Mouse (Mus musculus) megakaryocyte, embryonic 14.5 days (primary cell): ENCODE results near the gene Tmem131l. TPM values are rescaled to one million over a fixed set of nuclear protein-coding genes. Genes with fewer than 3 reads are reported as not detected.
A peak's percentile ranks its signal among the peaks of the same experiment; 100 is the strongest.
"Not testable (repeated sequence)": the region's sequence is repeated elsewhere in the genome, so short reads cannot be mapped to it uniquely, and the experiment has no call there.

Experiments used
- H3K27me3 ChIP-seq: replicated peaks from 2 replicates; pipeline ENCODE3; 2012; ENCODE audit warnings: inconsistent platforms
- H3K36me3 ChIP-seq: replicated peaks from 2 replicates; pipeline ENCODE3; 2012; ENCODE audit warnings: low read length, inconsistent platforms, mixed read lengths
- H3K4me1 ChIP-seq: 2 replicates; pipeline ENCODE4 v1.6.1; 2012; ENCODE audit warnings: inconsistent platforms
- H3K4me3 ChIP-seq: replicated peaks from 2 replicates; pipeline ENCODE3; 2012; ENCODE audit warnings: moderate library complexity, mild to moderate bottlenecking, inconsistent platforms
- H3K9me3 ChIP-seq: 2 replicates; pipeline ENCODE4 v1.6.1; 2012; ENCODE audit warnings: inconsistent platforms
- FLI1 ChIP-seq: IDR thresholded peaks from 2 replicates; pipeline ENCODE4 v1.6.1; 2012; ENCODE audit warnings: low read length, inconsistent platforms, mixed read lengths
- GATA1 ChIP-seq: IDR thresholded peaks from 3 replicates; pipeline ENCODE4 v1.6.1; 2012; ENCODE audit warnings: mixed read lengths, low read length, inconsistent platforms, borderline replicate concordance
- polyA plus RNA-seq: library from polyadenylated mRNA; stranded (reverse); fragments of >175 nt; gene quantifications from 2 replicates; pipeline ENCODE4 v1.2.3, GENCODE M21; 2012; ENCODE audit warnings: low replicate concordance; ENCODE audit not compliant: insufficient read depth

Gene Tmem131l
- polyA plus RNA-seq, 1 experiment = 75.9 TPM

DNA sequence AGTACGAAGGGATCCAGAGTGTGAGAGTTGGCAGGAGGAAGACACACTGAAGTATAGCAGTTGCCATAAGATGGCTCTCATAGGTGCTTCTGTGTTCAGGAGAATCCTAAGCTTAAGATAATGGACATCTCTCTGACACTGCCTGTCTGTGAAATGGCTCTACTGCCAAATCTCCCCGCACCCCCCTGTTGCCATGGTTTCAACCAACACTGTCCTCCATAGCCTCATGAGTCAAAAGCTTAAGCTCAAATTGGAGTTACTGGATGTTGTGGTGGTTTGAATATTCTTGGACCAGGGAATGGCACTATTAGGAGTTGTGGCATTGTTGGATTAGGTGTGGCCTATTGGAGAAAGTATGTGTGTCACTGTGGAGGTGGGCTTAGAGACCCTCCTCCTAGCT lies 170.2 kb downstream of the Tmem131l start:
- no peaks in the 10 kb centered on the region for H3K27me3 ChIP-seq
- peaks cover 8% of the 10 kb centered on the region for H3K4me1 ChIP-seq
- no peak overlapping the region for H3K4me3 ChIP-seq
- TF ChIP-seq GATA1 (no peak), FLI1 (no peak)
- peaks cover 7% of the 10 kb centered on the region for H3K9me3 ChIP-seq
- no peaks in the 10 kb centered on the region for H3K36me3 ChIP-seq

DNA sequence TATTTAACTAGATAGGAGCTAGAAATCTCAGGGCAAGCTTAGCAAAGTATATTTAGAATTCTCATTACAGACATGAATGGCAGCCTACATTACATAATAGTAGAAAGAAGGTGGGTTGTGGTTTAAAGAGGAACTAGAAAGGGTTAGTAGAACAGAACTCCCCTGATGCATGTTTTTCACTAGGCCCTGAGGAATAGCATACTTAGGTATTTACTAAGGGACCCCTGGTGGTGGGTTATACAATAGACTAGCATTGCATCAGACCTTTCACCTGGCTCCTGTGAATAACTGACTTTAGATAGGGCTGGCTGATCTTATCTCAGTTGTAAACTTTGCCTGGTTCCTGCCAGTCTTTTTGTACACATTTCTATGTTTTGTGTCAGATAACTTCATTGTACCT lies 172.9 kb downstream of the Tmem131l start:
- not testable (repeated sequence) for H3K27me3 ChIP-seq, H3K9me3 ChIP-seq, H3K36me3 ChIP-seq, H3K4me3 ChIP-seq
- peaks cover 35% of the 10 kb centered on the region for H3K4me1 ChIP-seq

DNA sequence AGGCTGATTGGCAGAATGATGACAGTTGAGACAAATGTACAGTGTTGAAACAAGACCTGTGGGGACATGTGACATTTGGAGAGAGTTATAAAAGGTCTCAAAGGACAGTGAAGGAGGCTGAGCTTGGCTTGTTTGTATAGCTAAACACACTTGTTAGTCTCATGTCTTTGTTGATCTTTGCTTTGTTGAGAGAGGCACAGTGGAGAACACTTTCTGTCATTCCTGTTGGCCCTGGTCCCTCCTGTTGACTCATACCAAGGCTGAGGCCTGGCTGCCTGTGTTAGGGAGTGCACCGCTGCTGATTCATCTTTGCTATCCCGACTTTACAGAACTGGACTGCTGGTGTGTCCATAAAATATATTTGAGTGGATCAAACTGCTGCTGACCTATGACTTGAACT lies 174.8 kb downstream of the Tmem131l start:
- H3K4me1 ChIP-seq = peaks cover 53% of the 10 kb centered on the region
- H3K9me3 ChIP-seq = no peaks in the 10 kb centered on the region
- TF ChIP-seq FLI1 (no peak), GATA1 (no peak)
- no peaks in the 10 kb centered on the region for H3K27me3 ChIP-seq
- no peak overlapping the region for H3K4me3 ChIP-seq
- H3K36me3 ChIP-seq = no peaks in the 10 kb centered on the region

DNA sequence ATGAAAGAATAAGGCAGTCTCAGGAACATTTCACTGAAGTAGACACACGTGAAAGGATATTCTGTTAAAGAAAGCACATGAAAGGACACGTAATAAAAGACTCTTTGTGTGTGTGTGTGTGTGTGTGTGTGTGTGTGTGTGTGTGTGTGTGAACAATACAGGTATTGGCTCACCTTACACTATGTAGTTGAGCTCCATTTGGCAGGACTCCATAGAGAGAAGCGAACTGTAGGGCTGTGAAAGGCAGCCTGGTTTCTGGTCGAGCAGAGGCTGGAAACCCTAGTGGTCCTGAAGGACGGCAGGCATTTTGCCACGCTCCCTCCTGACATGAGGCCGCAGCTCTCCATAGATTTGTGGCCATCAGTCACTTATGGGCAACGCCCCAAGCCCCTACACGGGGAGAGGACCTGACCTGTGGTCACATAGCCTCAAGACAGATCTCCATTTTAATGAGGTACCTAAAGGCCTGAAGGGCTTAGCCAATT lies 175.9 kb downstream of the Tmem131l start:
- TF ChIP-seq FLI1 = no peak
- TF ChIP-seq GATA1 = no peak
- H3K9me3 ChIP-seq = no peaks in the 10 kb centered on the region
- H3K4me3 ChIP-seq = no peak overlapping the region
- no peaks in the 10 kb centered on the region for H3K36me3 ChIP-seq
- H3K27me3 ChIP-seq = no peaks in the 10 kb centered on the region
- peaks cover 63% of the 10 kb centered on the region for H3K4me1 ChIP-seq

DNA sequence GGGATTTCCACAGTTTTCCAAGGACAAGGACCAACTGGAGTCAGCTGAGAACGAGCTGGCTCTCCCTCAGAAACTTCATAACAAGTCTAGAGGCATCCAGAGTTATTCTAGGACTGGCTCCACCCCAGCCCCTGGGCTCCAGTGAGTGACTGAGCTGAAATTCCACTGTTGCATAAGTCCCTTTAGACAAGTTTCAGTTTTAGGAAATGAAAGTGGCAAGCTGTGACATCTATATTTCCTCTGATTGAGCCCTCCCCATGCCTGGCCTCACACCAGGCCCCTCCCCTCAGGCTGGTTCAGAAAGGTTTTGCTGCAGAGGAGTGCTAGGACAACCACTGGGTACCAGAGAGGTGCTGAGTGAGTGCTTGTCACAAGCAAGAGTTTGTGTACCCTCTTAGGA lies 177.0 kb downstream of the Tmem131l start:
- H3K4me1 ChIP-seq = peaks cover 66% of the 10 kb centered on the region
- H3K27me3 ChIP-seq = no peaks in the 10 kb centered on the region
- no peaks in the 10 kb centered on the region for H3K36me3 ChIP-seq
- TF ChIP-seq GATA1 (no peak), FLI1 (no peak)
- no peaks in the 10 kb centered on the region for H3K9me3 ChIP-seq
- peak overlapping the region; percentile 75 for H3K4me3 ChIP-seq

DNA sequence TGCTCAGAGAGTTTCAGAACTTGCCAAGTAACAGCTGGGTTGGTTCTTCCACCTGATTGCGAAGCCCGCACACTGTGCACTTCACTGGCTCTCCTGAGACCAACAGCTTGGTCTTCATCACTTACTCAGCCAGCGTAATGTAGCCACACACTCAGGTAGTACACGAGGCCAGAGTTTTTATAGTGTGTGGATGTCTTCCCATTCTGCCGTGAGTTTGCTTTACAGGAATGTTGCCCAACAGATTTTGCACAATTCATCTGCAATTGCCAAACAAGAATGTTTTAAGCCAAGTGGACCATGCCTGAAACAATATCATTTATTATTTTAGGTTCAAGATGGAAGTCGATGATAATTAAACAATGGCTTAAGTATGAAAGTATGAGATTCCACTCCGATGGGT lies 180.4 kb downstream of the Tmem131l start:
- H3K36me3 ChIP-seq = no peaks in the 10 kb centered on the region
- H3K9me3 ChIP-seq = no peaks in the 10 kb centered on the region
- no peak overlapping the region for H3K4me3 ChIP-seq
- no peaks in the 10 kb centered on the region for H3K27me3 ChIP-seq
- H3K4me1 ChIP-seq = peaks cover 57% of the 10 kb centered on the region
- TF ChIP-seq GATA1 = no peak
- TF ChIP-seq FLI1 = no peak

DNA sequence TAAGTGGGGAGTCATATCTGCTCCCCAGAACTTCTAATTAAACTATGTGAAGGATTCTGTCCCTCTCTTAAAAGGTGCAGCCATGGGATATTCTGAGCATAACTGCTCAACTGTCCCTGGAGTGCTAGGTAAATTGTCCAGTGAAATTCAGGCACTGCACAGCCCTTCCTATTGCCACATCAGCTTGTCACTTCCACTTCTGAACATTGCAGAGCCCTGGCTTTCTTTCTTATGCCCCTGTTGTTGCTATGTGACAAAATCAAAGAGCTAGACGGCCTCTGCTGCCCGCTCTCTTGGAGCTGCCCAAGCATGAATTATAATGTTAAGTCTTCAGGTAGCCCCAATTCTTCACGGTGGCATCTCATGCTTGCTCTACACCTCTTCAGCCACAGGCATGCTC lies 180.9 kb downstream of the Tmem131l start:
- peaks cover 52% of the 10 kb centered on the region for H3K4me1 ChIP-seq
- no peak overlapping the region for H3K4me3 ChIP-seq
- no peaks in the 10 kb centered on the region for H3K27me3 ChIP-seq
- no peaks in the 10 kb centered on the region for H3K9me3 ChIP-seq
- no peak for TF ChIP-seq FLI1
- no peak for TF ChIP-seq GATA1
- H3K36me3 ChIP-seq = no peaks in the 10 kb centered on the region

DNA sequence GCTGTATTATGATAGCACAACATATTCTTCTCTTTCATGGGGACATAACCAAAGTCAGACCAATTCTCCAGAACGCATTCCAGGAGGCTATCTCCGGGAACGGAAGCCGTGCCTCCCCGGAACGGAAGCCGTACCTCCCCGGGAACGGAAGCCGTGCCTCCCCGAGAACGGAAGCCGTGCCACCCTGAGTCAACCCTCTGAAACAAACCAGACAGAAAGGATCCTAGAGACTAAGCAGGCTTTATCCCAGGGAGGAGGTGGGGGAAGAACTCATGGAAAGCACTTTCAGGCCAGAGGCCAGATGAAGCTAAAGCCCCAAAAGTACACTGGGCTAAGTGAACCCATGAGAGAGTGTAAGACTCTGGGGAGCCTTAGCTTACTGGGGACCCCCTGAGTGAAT lies 182.4 kb downstream of the Tmem131l start:
- peaks cover 37% of the 10 kb centered on the region for H3K4me1 ChIP-seq
- H3K36me3 ChIP-seq = no peaks in the 10 kb centered on the region
- no peaks in the 10 kb centered on the region for H3K27me3 ChIP-seq
- TF ChIP-seq FLI1 (no peak), GATA1 (no peak)
- H3K9me3 ChIP-seq = no peaks in the 10 kb centered on the region
- H3K4me3 ChIP-seq = no peak overlapping the region

DNA sequence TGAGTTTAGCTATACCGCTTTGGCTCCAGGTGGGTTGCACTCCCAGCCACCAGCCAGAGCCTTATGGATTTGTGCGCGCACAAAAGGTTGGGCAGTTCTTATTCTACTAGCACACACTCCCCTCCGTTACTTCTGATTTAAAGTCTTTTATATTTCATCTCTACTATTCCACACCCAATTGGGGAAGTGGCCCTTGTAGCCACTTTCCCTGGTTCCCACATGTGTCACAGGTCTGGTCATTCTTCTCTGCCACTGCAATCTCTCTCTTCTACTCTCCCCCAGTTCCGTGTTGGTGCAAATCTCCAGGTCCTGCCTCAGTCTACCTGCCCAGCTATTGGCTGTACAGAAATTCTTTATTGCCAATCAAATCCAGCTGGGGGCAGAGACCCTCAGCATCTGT lies 184.3 kb downstream of the Tmem131l start:
- peaks cover 18% of the 10 kb centered on the region for H3K4me1 ChIP-seq
- H3K4me3 ChIP-seq = no peak overlapping the region
- no peaks in the 10 kb centered on the region for H3K27me3 ChIP-seq
- no peaks in the 10 kb centered on the region for H3K36me3 ChIP-seq
- TF ChIP-seq GATA1 (no peak), FLI1 (no peak)
- H3K9me3 ChIP-seq = no peaks in the 10 kb centered on the region

DNA sequence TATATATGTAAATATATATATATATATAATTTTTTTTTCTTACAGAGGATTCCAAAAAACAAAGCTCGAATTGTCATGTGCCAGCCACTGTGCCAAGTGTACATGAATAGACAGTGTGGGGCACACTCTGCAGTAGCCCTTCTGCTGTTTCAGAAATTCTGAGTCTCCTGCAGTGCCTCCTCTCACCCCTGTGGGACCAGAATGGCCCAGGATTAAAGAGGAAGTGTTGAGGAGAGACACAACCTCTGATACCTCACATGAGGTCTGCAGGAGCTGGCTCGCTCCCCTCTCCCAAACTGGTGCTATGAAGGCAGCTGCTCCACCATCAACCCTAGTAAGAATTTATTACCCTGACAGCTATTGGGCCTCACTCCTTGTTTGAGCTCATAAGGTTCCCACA lies 190.6 kb downstream of the Tmem131l start:
- H3K4me3 ChIP-seq = no peak overlapping the region
- no peak for TF ChIP-seq FLI1
- TF ChIP-seq GATA1 = no peak
- H3K36me3 ChIP-seq = no peaks in the 10 kb centered on the region
- H3K27me3 ChIP-seq = no peaks in the 10 kb centered on the region
- H3K4me1 ChIP-seq = peaks cover 20% of the 10 kb centered on the region
- H3K9me3 ChIP-seq = no peaks in the 10 kb centered on the region

Other genes with a start within 250 kb of the Tmem131l start
- 0.88 TPM in 1 of 2 replicates, not detected in the other for gene Tlr2, start 198.4 kb downstream of the Tmem131l start, polyA plus RNA-seq
- gene Mnd1, start 115.6 kb upstream of the Tmem131l start, polyA plus RNA-seq = 2.8 TPM in 1 of 2 replicates, not detected in the other
- not detected in 2 replicates for gene Gm6525, start 133.9 kb upstream of the Tmem131l start, polyA plus RNA-seq